Mouse (Mus musculus) layer of hippocampus, postnatal 36 days (tissue): Measurements from ENCODE around the gene Rpl36a. TPM values are rescaled to one million over a fixed set of nuclear protein-coding genes. Genes with fewer than 3 reads are reported as not detected.

ENCODE experiments used
- DNase-seq, 2 experiments: peaks; one replicate each; pipeline ENCODE4 v3.0.0; 2022
- total RNA-seq, 2 experiments: library from RNA; stranded (reverse); gene quantifications; 2 replicates each; pipeline ENCODE4 v1.2.3; 2021

The Rpl36a gene
- total RNA-seq, 2 experiments from 2014 or later: 147 TPM

DNA sequence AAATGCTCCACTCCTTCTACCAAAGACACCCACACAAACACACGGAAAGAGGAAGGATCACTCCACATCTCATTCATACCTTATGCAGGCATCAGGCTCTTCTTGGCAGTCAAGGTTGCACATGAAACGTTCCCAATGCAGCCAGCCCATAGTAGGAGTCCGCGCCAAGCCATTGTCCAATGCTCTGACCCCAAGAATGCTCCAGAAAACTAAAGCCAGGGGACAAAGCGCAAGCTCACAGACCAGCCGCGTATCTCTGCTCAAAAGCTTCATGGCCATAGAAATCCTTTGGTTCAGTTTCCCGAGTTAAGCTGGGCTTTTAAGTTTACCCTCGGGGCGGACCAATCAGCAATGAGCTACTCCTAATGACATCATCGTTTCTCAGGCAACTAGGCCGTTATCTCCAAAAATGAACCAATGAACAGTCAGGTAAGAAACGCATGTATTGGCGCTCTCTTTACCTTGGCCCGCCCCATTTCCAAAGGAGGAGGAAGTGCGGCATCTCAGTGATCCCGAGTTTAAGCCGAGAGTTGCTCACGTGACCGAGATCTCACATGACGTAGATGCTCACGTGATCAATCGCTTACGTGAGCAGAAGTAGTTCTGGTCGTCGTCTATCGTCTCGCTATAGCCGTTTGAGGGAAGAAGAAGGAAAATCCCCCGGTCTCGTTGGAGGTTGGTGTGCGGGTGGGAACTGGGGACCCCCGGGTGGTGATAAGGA is 15.4 kb downstream of the Rpl36a start, which contains the start of the genes Gla and Hnrnph2:
Gene Gla (minus strand): TSS at position 467 of the 721 bp plus-strand sequence.
Gene Hnrnph2 (plus strand): TSS at position 521 of the 721 bp plus-strand sequence.
- peak; percentile 84 to 89 for DNase-seq

DNA sequence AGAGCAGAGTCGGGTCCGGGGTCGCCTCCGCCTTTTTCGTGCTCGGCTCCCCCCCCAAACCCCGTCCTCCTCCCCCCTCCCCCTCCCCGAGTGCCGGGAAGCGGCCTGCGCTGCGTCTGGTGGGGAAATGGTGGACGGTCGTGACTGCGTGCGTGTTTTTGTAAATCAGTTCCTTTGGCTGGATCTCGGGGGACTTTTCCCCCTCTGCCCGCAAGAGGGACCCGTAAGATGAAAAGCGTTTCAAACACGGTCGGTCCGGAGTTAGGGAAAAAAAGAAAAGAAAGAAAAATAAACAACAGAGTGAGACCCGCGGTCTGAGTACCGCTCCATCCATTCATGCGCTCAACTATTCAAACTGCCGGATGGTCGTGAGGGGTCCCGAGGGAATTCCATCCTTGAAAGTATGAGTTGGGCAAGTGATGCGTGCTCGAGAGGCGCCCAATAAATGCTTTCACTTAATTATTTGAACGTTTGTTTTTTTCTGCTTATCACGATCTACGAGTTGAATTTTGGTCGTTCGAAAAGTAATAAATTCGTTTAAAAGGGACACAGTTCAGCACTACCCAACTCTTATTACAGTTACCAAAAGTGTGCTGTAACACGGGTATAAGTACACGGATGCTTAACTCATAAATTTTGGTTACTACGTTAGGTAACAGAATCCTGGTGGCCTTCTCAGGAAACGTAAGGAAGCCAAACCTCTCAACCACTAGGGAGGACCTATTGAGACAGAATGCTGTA is 16.1 kb downstream of the Rpl36a start:
- no peak for DNase-seq

DNA sequence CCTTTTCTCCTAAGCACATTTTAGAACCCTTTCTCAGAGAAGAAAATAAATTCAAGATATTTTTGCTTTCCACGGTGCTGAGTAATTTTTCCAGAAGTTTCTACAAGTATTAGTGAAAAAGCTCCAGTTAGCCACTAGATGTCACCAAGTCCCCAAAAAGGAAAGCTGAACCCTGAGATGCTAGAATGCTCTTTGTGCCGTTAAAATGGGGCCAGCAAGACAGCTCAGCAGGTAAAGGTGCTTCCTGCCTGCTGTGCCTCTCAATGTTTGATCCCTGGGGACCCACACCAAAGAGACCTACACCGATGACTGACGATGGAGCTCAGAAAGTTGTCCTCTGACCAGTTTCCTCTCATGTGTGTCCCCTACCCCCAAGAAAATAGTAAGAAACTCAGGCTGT is 24.0 kb downstream of the Rpl36a start:
- DNase-seq: no peak

DNA sequence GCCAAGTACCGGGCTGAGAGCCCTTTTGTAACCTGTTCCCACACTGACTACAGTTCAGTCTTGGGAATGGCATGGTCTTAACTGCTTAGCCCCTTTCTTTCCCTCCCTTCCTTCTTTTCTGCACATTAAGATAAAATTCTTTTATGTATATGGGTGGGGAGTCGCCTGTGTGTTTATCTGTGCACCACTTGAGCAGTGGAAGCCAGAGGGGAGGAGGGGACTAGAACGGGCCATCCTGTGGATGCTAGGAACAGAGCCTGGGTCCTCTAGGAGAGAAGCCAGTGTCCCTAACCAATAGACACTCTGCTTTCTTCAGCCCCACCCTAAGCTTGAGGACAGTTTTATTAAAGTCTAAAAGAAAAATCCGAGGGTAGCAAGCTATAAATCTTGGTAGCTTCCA is 25.5 kb downstream of the Rpl36a start:
- DNase-seq: no peak

DNA sequence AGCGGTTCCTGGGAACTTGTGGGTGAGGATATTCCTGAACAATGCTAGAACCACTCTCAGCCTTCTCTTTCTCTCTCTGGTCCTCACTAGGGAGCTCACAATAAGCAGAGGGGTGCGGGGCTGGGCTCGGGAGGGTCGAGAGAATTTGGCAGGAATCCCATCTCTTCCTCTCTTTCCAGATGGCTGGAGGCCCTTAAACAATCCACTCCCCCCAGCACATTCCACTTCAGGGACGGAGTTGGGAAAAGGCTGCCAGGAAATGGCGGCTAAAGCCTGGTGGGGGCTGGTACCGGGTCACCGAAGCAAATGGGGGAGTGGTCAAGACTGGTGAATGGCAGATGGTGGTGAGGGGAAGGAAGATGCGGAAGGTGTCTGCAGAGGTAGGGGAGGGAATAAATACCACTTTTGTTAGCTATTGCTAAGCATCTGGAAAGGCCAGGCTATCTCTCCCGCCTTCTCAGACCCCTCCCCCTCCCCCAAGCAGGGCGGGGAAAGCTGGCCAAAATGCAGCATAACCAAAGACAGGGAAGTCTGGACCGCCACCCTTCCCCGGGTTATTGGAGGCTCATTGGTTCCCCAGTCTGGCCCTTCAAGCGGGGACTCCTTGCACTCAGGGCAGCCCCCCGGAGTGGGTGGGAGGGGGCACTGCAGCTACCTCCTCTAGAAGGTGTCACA is 27.0 kb downstream of the Rpl36a start:
- DNase-seq: peak in 1 of 2 experiments; percentile 15

DNA sequence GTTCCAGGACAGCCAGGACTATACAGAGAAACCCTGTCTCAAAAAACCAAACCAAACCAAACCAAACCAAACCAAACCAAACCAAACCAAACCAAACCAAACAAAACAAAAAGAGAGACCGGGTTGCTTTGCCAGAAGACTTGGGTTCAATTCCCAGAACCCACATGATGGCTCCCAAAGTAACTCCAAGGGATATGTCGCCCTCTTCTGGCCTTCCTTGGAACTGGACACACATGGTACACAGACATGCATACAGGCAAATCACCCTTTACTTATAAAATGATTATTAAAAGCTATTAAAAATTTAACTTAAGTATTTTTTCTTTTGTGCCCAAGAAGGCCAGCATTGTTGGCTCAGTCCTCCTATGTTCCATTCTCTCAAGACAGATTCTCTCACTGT is 28.9 kb downstream of the Rpl36a start:
- DNase-seq: no peak

DNA sequence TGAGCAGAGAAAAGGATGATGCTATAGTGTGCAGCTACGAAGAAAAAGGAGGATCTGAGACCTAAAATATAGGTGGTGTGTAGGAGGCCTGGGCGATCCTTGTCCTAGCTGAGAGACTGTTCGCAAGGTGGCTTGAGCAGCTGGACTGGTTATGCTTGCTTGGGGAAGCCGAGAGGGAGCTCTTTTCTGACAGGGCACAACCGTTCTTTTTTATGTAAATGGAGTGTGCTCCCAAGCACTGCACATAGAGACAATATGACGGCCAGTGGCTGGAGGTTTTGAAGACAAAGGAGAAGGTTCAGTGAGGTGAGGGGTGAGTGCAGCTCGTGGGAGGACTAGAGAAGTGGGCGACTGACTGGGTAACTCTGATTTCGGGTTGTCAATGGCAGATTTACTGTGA is 34.2 kb downstream of the Rpl36a start:
- DNase-seq: no peak

DNA sequence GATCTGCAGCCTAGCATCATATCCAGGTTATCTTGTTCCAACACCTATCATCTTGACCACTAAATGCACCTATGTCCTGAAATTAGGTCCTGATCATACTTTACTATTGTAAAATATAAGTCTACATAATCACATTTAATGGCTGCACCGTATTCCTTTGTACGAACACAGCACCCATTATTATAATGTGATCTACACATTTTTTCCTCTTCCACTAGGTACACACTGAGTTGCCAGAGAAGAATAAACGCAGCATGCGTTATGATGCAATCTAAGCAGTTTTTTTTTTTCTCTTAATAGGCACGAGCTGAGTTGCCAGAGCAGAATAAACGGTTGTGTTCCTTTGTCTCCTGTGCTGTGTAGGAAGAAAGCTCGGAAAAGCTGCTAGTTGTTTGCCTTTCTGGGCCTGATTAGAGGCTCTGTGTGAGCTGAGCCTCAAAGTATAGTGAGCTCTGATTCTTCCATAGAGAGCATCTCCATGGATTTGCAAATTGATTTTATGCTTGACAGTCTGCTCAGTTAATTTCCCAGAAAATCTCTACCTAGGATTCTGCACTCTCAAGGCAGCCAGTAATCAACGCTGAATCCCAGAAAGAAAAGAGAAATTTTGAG is 34.9 kb downstream of the Rpl36a start:
- no peak for DNase-seq

DNA sequence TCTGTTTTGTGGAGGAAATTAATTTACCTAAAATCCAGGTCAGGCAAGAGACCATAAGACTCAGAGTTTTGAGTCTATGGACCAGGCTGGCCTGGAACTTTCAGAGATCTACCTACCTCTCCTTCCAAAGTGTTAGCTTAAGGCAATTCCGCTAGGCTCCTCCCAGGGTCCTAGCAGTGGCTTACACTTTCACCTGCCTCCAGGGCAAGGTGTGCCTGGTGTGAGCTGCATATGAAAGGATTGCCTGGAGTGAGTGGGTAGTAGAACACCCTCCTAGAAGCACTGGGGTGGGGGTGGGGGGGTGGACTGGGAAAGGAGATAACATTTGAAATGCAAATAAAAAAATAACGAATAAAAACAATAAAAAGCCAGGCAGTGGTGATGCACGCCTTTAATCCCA is 36.2 kb downstream of the Rpl36a start:
- no peak for DNase-seq

DNA sequence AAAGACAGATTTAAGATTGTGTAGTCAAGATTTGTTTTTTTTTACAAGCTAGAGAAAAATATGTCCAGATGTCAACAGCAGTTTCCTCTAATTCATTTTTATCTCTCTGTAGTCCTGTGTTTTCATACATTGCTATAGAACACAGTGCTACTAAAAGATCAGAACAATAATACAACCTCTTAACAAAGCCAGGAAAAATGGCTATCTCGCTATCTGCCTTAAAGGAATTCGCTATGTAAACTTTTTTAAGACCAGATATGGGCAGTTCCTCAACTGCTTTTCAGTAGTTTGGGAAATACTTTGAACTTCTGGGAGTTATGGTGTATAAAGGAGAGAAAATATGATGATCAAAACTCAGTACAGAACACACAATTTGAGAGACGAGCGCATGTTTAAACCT is 37.9 kb downstream of the Rpl36a start:
- no peak for DNase-seq

DNA sequence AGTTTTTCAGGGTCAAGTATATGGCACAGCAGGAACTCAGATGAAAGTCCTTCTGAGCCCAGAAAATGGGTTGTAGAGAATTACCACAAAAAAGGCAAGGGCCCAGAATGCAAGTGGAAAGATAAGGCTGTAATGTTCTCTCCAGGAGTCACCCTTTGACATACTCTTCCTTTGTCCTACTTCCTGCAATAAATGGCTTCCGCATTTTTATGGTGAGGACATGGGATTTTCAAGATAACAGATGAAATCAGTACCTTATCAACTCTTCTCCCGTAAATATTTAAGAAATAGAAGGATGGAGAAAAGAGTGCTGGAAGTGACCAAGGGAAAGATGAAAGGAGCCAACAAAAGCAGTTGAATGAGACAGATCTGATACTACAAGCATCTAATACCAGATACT is 42.7 kb downstream of the Rpl36a start:
- no peak for DNase-seq

DNA sequence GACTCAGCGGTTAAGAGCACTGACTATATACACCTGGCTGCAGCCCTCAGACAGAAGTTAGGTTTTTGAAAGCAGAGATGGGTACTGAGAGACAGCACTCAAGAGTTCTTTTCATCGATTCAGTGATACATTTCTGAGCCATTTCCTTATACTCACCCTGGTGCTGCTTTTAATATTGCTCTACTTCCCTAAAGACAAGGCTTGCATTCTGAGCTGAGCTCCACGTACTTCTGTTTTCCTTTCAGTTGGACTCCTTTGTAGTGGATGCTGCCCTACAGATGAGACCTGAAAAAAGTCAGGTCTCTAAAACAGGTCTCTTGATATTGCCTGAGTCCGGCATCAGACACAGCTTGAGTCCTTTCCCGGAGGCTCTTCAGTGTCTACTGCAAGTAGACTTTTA is 47.3 kb downstream of the Rpl36a start:
- no peak for DNase-seq

DNA sequence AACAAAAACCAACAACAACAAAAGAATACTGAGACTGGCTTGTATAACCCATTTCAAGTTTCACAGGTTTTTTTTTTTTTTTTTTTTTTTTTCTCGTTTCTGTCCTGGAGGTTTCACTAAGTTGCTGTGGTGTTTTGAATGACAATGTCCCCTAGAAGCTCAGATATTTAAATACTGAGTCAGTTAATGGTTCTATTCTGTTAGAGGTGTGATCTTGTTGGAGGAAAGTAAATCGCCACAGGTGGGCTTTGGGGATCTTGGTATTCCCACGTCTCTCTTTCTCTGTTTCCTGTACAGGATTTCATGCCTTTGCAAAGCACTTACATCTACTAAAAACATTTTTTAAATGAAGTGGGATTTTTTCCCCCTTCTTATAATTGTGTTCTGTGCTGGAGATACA is 49.7 kb downstream of the Rpl36a start:
- no peak for DNase-seq

DNA sequence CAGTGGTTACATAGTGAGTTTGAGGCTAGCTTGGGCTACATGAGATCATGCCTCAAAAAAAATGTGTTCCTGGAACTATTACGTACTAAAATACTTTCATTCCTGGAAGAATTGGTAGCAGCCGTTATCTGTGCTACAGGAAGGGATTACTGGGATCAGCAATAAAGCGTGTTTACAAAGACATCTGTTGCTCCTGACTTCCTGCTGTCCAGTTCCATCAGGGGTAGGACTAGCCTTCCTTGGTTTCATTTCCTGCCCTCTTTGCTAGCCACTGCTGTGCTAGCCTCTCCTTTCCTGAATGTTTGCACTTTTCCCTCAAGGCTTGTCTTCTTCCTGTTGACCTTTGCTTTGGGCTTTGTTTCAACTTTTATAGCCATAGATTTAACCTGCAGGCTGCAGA is 50.4 kb downstream of the Rpl36a start:
- DNase-seq: no peak

Other genes starting within 250 kb of the Rpl36a start
- 10 to 100 TPM; 43.9 to 48.6 TPM for gene Drp2, start 181.1 kb upstream of the Rpl36a start, total RNA-seq
- gene Taf7l, start 109.2 kb upstream of the Rpl36a start, total RNA-seq: not detected
- gene Timm8a1, start 43.8 kb upstream of the Rpl36a start, total RNA-seq: 10 to 100 TPM; 19.3 to 19.7 TPM
- gene Btk, start 2.1 kb upstream of the Rpl36a start, total RNA-seq: under 1 TPM; 0.63 to 0.65 TPM
- 1 to 10 TPM; 7.4 to 8.9 TPM for gene Gla, start 15.5 kb downstream of the Rpl36a start, total RNA-seq
- 100 to 1,000 TPM; 148 to 160 TPM for gene Hnrnph2, start 15.5 kb downstream of the Rpl36a start, total RNA-seq
- 10 to 100 TPM; 34.0 to 35.0 TPM for gene Armcx4, start 100.9 kb downstream of the Rpl36a start, total RNA-seq
- 10 to 100 TPM; 58.5 to 60.7 TPM for gene Armcx1, start 132.3 kb downstream of the Rpl36a start, total RNA-seq
- 1 to 10 TPM; 7.1 to 7.8 TPM for gene Armcx6, start 165.8 kb downstream of the Rpl36a start, total RNA-seq
- 10 to 100 TPM; 84.7 to 88.2 TPM for gene Armcx3, start 170.9 kb downstream of the Rpl36a start, total RNA-seq
- 10 to 100 TPM; 78.9 to 89.0 TPM for gene Armcx2, start 223.6 kb downstream of the Rpl36a start, total RNA-seq